Mouse (Mus musculus): ENCODE measurements at regions not wholly inside any gene's neighbourhood (a gene's known extent, or its start where the extent isn't known, plus 50 kb on each side); places are given as distances from the start of the nearest gene placed in this dataset.
"Not testable (repeated sequence)": the region's sequence is repeated elsewhere in the genome, so short reads cannot be mapped to it uniquely, and the experiment has no call there.

DNA sequence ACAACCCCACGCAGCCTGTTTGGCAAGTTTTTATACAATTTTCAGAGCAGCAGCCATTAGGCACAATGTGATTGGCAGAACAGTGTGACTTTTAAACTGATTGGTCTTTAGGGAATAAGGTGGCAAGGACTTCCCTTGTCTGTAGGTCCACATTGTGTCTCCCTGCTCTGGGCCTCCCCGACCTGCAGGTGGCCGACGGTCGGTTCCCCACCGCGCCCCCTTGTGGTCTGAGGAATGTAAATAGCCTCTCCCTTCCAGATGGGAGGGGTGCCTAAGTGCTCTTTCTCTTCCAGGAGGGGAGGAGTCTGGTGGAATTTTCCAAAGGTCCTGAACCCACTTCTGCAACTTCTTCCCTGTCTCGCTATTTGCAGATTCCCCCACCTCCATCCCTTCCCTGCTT, 52.5 kb upstream of the Prr5 start:
- H3K4me1 ChIP-seq (replicated peaks; ENCODE audit: control insufficient read depth, insufficient read depth, low read length); H3K4me3 ChIP-seq (ENCODE audit: control insufficient read depth, insufficient read depth, low read length); H3K36me3 ChIP-seq (ENCODE audit: control insufficient read depth, insufficient read depth, low read length); H3K27ac ChIP-seq (ENCODE audit: control insufficient read depth, insufficient read depth, low read length); H3K27me3 ChIP-seq (ENCODE audit: control insufficient read depth, insufficient read depth, low read length): not testable (repeated sequence)
- peak; percentile 82 for TF ChIP-seq CTCF (IDR thresholded peaks at IDR 0.05; ENCODE audit: borderline replicate concordance, control insufficient read depth, extremely low read depth, insufficient read depth, low read length, poor library complexity)
- WGBS, result 18% methylated on average over 8 of the region's 8 CpGs
- DNase-seq, result peak; percentile 78

DNA sequence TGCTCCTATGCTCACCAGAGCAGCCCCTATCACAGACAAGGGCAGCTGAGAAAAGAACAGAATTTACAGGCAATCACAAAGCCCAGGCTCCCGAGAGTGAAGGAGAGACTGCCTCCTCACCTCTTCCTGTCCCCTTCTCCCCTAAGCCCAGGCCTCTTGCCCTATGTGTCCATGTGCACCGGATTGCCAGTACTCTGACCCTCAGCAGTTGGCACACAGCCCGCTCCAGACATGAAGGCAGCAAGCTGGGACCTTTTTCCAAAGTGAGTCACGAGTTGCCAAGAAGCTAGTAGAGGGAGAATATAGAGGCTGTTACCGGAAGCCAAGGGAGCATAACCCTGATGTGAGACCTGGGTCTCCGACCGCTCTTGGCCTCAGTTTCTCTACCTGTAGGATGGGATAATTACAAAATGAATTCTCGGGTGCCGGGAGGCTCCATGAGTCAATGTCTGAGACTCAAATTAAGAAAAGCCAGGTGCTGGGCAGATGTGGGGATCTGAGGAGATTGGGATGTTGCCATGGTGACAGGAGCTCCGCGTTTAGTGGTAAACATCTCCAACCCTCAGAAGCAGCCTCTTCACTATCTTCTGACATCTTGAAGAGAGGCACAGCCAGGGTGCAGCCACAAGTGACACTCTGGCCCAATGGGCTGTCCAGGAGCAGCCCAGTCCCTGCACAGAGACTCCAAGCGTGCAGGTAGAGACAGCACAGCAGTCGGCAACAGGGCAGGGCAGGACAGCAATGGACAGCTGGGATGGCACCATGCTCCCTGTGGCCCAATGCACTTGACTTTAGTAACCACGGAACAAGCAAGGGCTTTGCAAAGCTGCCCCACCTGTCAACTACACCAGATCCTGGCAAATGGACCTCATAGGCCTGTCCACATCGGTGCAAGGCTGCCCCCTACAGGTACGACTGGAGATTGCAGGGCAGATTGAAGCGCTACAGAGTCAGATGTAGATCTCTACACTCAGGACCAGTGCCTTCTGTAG, 55.6 kb upstream of the Prr5 start:
- peak; percentile 90 for TF ChIP-seq CTCF (IDR thresholded peaks at IDR 0.05; ENCODE audit: borderline replicate concordance, control insufficient read depth, extremely low read depth, insufficient read depth, low read length, poor library complexity)
- TF ChIP-seq POLR2A (IDR thresholded peaks at IDR 0.05; ENCODE audit: control insufficient read depth, extremely low read depth, insufficient read depth, low read length, poor library complexity), result no peak
- H3K4me1 ChIP-seq (replicated peaks; ENCODE audit: control insufficient read depth, insufficient read depth, low read length), result peaks cover 7% of the 10 kb centered on the region; the same call in 1 of the 2 replicates
- H3K4me3 ChIP-seq (ENCODE audit: control insufficient read depth, insufficient read depth, low read length), result no peak overlapping the region
- H3K36me3 ChIP-seq (ENCODE audit: control insufficient read depth, insufficient read depth, low read length), result no peaks in the 10 kb centered on the region
- no peak overlapping the region for H3K27ac ChIP-seq (ENCODE audit: control insufficient read depth, insufficient read depth, low read length)
- peak; percentile 89 for DNase-seq
- no peaks in the 10 kb centered on the region for H3K27me3 ChIP-seq (ENCODE audit: control insufficient read depth, insufficient read depth, low read length)
- 63% methylated on average over 17 of the region's 17 CpGs for WGBS

DNA sequence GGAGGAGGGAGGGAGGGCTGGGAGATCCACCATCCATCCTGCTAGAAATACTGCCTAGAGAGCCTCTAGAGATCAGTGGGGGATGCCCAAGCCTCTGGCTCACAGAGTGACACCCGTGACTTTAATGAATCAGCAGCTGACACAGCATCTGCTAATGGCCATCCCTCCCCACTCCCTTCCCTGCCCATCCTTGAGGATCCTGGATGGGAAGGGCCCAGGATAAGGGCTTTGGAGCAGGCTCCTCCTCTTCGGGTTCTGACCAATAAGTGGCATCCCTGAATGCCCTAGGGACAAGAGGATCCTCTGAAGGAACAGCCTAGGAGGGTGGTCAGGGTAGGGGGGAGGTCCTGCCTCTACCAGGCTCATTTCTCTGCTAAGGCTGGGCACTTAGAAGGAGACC, 55.3 kb upstream of the Rtl6 start:
- Histone ChIP-seq H3K36me3 (ENCODE audit: control insufficient read depth, insufficient read depth, low read length) (no peaks in the 10 kb centered on the region), H3K4me3 (ENCODE audit: control insufficient read depth, insufficient read depth, low read length) (no peak overlapping the region), H3K27me3 (ENCODE audit: control insufficient read depth, insufficient read depth, low read length) (no peaks in the 10 kb centered on the region), H3K27ac (ENCODE audit: control insufficient read depth, insufficient read depth, low read length) (no peak overlapping the region), H3K4me1 (replicated peaks; ENCODE audit: control insufficient read depth, insufficient read depth, low read length) (peaks cover 7% of the 10 kb centered on the region; the same call in 1 of the 2 replicates)
- TF ChIP-seq POLR2A (IDR thresholded peaks at IDR 0.05; ENCODE audit: control insufficient read depth, extremely low read depth, insufficient read depth, low read length, poor library complexity) (no peak), CTCF (IDR thresholded peaks at IDR 0.05; ENCODE audit: borderline replicate concordance, control insufficient read depth, extremely low read depth, insufficient read depth, low read length, poor library complexity) (no peak)
- no peak for DNase-seq
- 66% methylated on average over 2 of the region's 2 CpGs for WGBS

GRCm38 (mm10) chr15:84609825-84610442, 52.3 kb upstream of the Rtl6 start:
- Histone ChIP-seq H3K4me1 (replicated peaks; ENCODE audit: control insufficient read depth, insufficient read depth, low read length) (peaks cover 7% of the 10 kb centered on the region; the same call in 1 of the 2 replicates), H3K27ac (ENCODE audit: control insufficient read depth, insufficient read depth, low read length) (no peak overlapping the region), H3K27me3 (ENCODE audit: control insufficient read depth, insufficient read depth, low read length) (no peaks in the 10 kb centered on the region), H3K4me3 (ENCODE audit: control insufficient read depth, insufficient read depth, low read length) (no peak overlapping the region), H3K36me3 (ENCODE audit: control insufficient read depth, insufficient read depth, low read length) (no peaks in the 10 kb centered on the region)
- WGBS, result 31% methylated on average over 15 of the region's 15 CpGs
- TF ChIP-seq CTCF (IDR thresholded peaks at IDR 0.05; ENCODE audit: borderline replicate concordance, control insufficient read depth, extremely low read depth, insufficient read depth, low read length, poor library complexity), result no peak
- no peak for TF ChIP-seq POLR2A (IDR thresholded peaks at IDR 0.05; ENCODE audit: control insufficient read depth, extremely low read depth, insufficient read depth, low read length, poor library complexity)
- DNase-seq, result peak; percentile 31

DNA sequence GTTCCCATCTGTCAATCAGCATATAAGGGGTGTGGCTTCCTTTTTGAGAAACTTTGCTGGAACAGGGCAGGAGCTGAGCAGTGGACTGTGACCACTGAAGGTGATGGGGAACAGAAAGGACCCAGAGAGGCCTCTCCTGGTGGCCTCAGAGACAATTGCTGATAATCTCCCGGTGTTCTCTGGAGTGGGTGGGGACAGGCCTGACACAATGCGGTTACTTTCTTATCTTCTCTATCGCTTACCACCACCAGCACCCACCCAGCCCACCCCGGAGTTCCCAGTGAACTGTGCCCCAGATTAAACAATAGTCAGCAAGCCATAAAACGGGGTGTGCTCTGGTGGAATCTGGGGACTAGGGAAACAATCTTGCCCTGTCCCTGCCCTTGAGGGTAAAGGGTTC, 51.4 kb upstream of the Rtl6 start:
- no peak for DNase-seq
- WGBS, result 67% methylated on average over 5 of the region's 5 CpGs
- Histone ChIP-seq H3K4me1 (replicated peaks; ENCODE audit: control insufficient read depth, insufficient read depth, low read length) (peaks cover 7% of the 10 kb centered on the region; the same call in 1 of the 2 replicates), H3K4me3 (ENCODE audit: control insufficient read depth, insufficient read depth, low read length) (no peak overlapping the region), H3K27me3 (ENCODE audit: control insufficient read depth, insufficient read depth, low read length) (no peaks in the 10 kb centered on the region), H3K36me3 (ENCODE audit: control insufficient read depth, insufficient read depth, low read length) (no peaks in the 10 kb centered on the region), H3K27ac (ENCODE audit: control insufficient read depth, insufficient read depth, low read length) (no peak overlapping the region)
- TF ChIP-seq POLR2A (IDR thresholded peaks at IDR 0.05; ENCODE audit: control insufficient read depth, extremely low read depth, insufficient read depth, low read length, poor library complexity), result no peak
